ENCODE assay signal across 22 mouse cellular contexts in genomic region chr4:120631828-120632227, GRCm38 (mm10). TPM values are rescaled to one million over a fixed set of nuclear protein-coding genes. Genes with fewer than 3 reads are reported as not detected.
A peak's percentile ranks its signal among the peaks of the same experiment; 100 is the strongest.
DNase-seq lines count a peak whose midpoint lies in the region; ATAC-seq and TF ChIP-seq lines count a peak whose summit lies in the region.
"Had no signal": no experiment of that assay in that cellular context is flagged by ENCODE, and none has a peak within 500 bp of the region (broad histone marks: within the 10 kb centered on the region; RNA-seq: fewer than 3 reads in every experiment).

No protein-coding gene starts in this region.

- H3K36me3 ChIP-seq in forebrain, embryonic 10.5 days (replicated peaks) = no peaks in the 10 kb centered on the region
- no peaks in the 10 kb centered on the region for H3K36me3 ChIP-seq in forebrain, embryonic 13.5 days (ENCODE audit: poor library complexity, severe bottlenecking)
- no peaks in the 10 kb centered on the region for H3K36me3 ChIP-seq in G1E (replicated peaks)
- no peaks in the 10 kb centered on the region for H3K36me3 ChIP-seq in liver, embryonic 16.5 days (ENCODE audit: control insufficient read depth, insufficient read depth)

- no peaks in the 10 kb centered on the region for H3K9me3 ChIP-seq in forebrain, embryonic 10.5 days
- H3K9me3 ChIP-seq in forebrain, embryonic 13.5 days (replicated peaks) = no peaks in the 10 kb centered on the region
- no peaks in the 10 kb centered on the region for H3K9me3 ChIP-seq in G1E (replicated peaks)
- no peaks in the 10 kb centered on the region for H3K9me3 ChIP-seq in liver, embryonic 16.5 days (replicated peaks; ENCODE audit: control insufficient read depth, low read length)

- no peaks in the 10 kb centered on the region for H3K27me3 ChIP-seq in forebrain, embryonic 10.5 days (ENCODE audit: poor library complexity, severe bottlenecking)
- no peaks in the 10 kb centered on the region for H3K27me3 ChIP-seq in forebrain, embryonic 13.5 days
- H3K27me3 ChIP-seq in G1E (ENCODE audit: insufficient read depth, low read length) = no peaks in the 10 kb centered on the region
- no peaks in the 10 kb centered on the region for H3K27me3 ChIP-seq in liver, embryonic 16.5 days (ENCODE audit: control insufficient read depth, insufficient read depth, low read depth, low read length)
- H3K27me3 ChIP-seq: Patski had no signal

- DNase-seq in forebrain, embryonic 10.5 days (ENCODE audit: extremely low spot score, low spot score) = no peak
- DNase-seq in G1E (ENCODE audit: low spot score) = no peak
- no peak for DNase-seq in layer of hippocampus, postnatal 10 days (ENCODE audit: low spot score in 2 of 2)
- DNase-seq in right cerebral cortex, postnatal 14 days = no peak
- DNase-seq in urinary bladder, postnatal 36 days (ENCODE audit: low spot score in 2 of 2) = no peak
- DNase-seq: cerebellum, adult 18-20 months; gastrocnemius, postnatal 25 days; kidney, postnatal 14 days; lung, postnatal 36 days; thymus, postnatal 14 days had no signal

- H3K27ac ChIP-seq in forebrain, embryonic 10.5 days = 0 out of 2 replicates have a peak overlapping the region, but pooled peaks have one; percentile 30
- no peak overlapping the region for H3K27ac ChIP-seq in forebrain, embryonic 13.5 days
- peak overlapping the region; percentile 93 for H3K27ac ChIP-seq in liver, embryonic 16.5 days (ENCODE audit: low read length)

- no peak overlapping the region for H3K4me2 ChIP-seq in forebrain, embryonic 13.5 days
- H3K4me2 ChIP-seq in liver, embryonic 16.5 days (ENCODE audit: low read depth, low read length) = peak overlapping the region; percentile 27

- TF ChIP-seq CTCF in G1E (IDR thresholded peaks at IDR 0.05; ENCODE audit: low read depth, low read length) = no peak

- no peak overlapping the region for H3K4me3 ChIP-seq in forebrain, embryonic 10.5 days
- H3K4me3 ChIP-seq in forebrain, embryonic 13.5 days = no peak overlapping the region
- no peak overlapping the region; the same call in 1 of the 2 replicates for H3K4me3 ChIP-seq in G1E (ENCODE audit: low read depth, low read length)
- H3K4me3 ChIP-seq in liver, embryonic 16.5 days (ENCODE audit: low read depth, low read length) = no peak overlapping the region

- no peak overlapping the region for H3K9ac ChIP-seq in forebrain, embryonic 13.5 days
- H3K9ac ChIP-seq in liver, embryonic 16.5 days (ENCODE audit: low read depth, low read length) = peak overlapping the region; percentile 46

- H3K4me1 ChIP-seq in forebrain, embryonic 10.5 days = 0 out of 2 replicates have a peak, but pooled peaks cover 3% of the 10 kb centered on the region
- no peaks in the 10 kb centered on the region for H3K4me1 ChIP-seq in forebrain, embryonic 13.5 days
- H3K4me1 ChIP-seq in G1E (ENCODE audit: insufficient read depth, low read depth, low read length) = peaks cover 65% of the 10 kb centered on the region
- peaks cover 35% of the 10 kb centered on the region for H3K4me1 ChIP-seq in liver, embryonic 16.5 days (ENCODE audit: control insufficient read depth, low read depth, low read length)

- ATAC-seq in forebrain, embryonic 13.5 days = no peak
- ATAC-seq in G1E (ENCODE audit: extremely low read depth, insufficient number of reproducible peaks, low FRiP score, poor library complexity, severe bottlenecking) = peak; percentile 56
- peak; percentile 84 for ATAC-seq in erythroblast, adult 5-6 weeks (replicated peaks; ENCODE audit: low FRiP score, poor library complexity, severe bottlenecking)
- peak; percentile 90 for ATAC-seq in liver, embryonic 16.5 days (ENCODE audit: low read depth)
- ATAC-seq: Patski had no signal

- WGBS in forebrain, embryonic 10.5 days = 75% methylated on average over 6 of the region's 6 CpGs
- WGBS in forebrain, embryonic 13.5 days = 82% methylated on average over 6 of the region's 6 CpGs
- WGBS in liver, embryonic 16.5 days (ENCODE audit: insufficient replicate concordance) = 19% methylated on average over 6 of the region's 6 CpGs

RNA-seq across cellular contexts. Expression of gene Cited4, which starts 34.5 kb away (rescaled TPM):
- polyA plus RNA-seq in forebrain, embryonic 10.5 days (2016; fragmentation: Nextera tagmentation; extraction: Ambion mirVana) = 13.8 and 14.3 TPM in 2 replicates
- polyA plus RNA-seq in forebrain, embryonic 13.5 days (2015; fragmentation: Nextera tagmentation; extraction: Ambion mirVana) = 0.44 and 0.84 TPM in 2 replicates
- 65.4 and 67.9 TPM in 2 replicates for total RNA-seq in G1E (2014; fragmentation: Nextera tagmentation)
- 82.3 and 128 TPM in 2 replicates for total RNA-seq in G1E (2017)
- polyA plus RNA-seq in G1E (2012) = 625 and 793 TPM in 2 replicates
- total RNA-seq in erythroblast, adult 5-6 weeks (2015; ENCODE audit: low replicate concordance) = 1.7 and 2.5 TPM in 2 replicates
- 5.4 and 7.0 TPM in 2 replicates for total RNA-seq in erythroblast, adult 5-6 weeks (2017; ENCODE audit: low replicate concordance)
- polyA plus RNA-seq in liver, embryonic 16.5 days (2015; fragmentation: Nextera tagmentation; extraction: Ambion mirVana) = 44.1 and 44.3 TPM in 2 replicates
- total RNA-seq in layer of hippocampus, postnatal 10 days (2021) = 1 to 10 TPM; 3.5 to 4.5 TPM

RNA-seq across cellular contexts. Expression of gene Gm8439, which starts 43.3 kb away (rescaled TPM):
- polyA plus RNA-seq in forebrain, embryonic 10.5 days (2016; fragmentation: Nextera tagmentation; extraction: Ambion mirVana) = not detected in 2 replicates
- polyA plus RNA-seq in forebrain, embryonic 13.5 days (2015; fragmentation: Nextera tagmentation; extraction: Ambion mirVana) = not detected in 2 replicates
- total RNA-seq in G1E (2014; fragmentation: Nextera tagmentation) = not detected in 2 replicates
- not detected in 2 replicates for total RNA-seq in G1E (2017)
- polyA plus RNA-seq in G1E (2012) = not detected in 2 replicates
- total RNA-seq in erythroblast, adult 5-6 weeks (2015; ENCODE audit: low replicate concordance) = not detected in 2 replicates
- total RNA-seq in erythroblast, adult 5-6 weeks (2017; ENCODE audit: low replicate concordance) = not detected in 2 replicates
- polyA plus RNA-seq in liver, embryonic 16.5 days (2015; fragmentation: Nextera tagmentation; extraction: Ambion mirVana) = 0.32 TPM in 1 of 2 replicates, not detected in the other
- total RNA-seq in layer of hippocampus, postnatal 10 days (2021) = not detected
- total RNA-seq: adrenal gland, postnatal 4 days; gastrocnemius, postnatal 25 days; layer of hippocampus, postnatal 14 days; left cerebral cortex, postnatal 25 days; liver, adult 2 months; midbrain, postnatal 0 days had no signal
- polyA plus RNA-seq: hindbrain, embryonic 11.5 days; intestine, embryonic 14.5 days; liver, adult 2 months; midbrain, postnatal 0 days; neural tube, embryonic 11.5 days; Patski had no signal

Comparison
In these comparisons a context has a peak if more than half of its experiments do, and no peak if none do; other contexts are left out.
1. RNA of gene Cited4, which starts 34.5 kb away (polyA plus RNA-seq): 625 to 793 TPM in G1E; 44.1 to 44.3 TPM in liver, embryonic 16.5 days, 13.8 to 14.3 TPM in forebrain, embryonic 10.5 days and 0.44 to 0.84 TPM in forebrain, embryonic 13.5 days; every median in the first group is over 10 times any median in the second.